Mouse (Mus musculus) WW6 (cell line): ENCODE data around the gene Cdhr3.

ENCODE experiments used
- DNase-seq: peaks from one replicate; pipeline ENCODE4 v3.0.0-alpha.2; 2013; ENCODE audit warnings: low read depth, low spot score

Gene Cdhr3

DNA sequence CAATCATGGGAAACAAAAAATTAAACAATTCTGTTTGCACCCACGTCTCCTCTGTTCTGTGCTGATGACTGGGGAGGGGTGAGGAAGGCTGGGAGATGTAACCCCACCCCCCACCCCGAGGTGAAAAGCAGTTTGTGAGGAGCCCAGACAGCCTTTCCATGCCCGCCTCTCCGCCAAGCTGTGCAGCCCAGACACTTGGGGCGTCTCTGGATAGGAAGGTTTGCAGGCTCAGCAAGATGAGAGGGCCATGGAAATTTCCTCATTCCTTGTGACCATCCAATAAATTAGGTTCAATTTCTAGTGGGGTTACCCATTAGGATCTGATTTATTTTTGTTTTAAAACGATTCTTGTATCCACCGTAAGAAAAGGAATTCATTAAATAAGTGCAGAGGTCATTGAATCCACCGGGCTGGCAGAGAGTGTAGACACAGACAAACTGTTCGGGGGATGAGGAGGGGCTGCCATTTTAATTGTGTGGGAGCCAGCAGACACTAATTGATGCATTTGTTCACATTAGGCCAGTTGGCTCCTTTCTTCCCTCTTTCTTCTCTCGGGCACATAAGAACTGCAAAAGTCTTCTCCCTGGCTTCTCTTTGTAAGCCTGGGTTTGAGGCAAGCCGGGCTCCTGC, 57.5 kb downstream of the Cdhr3 start:
- no peak for DNase-seq

DNA sequence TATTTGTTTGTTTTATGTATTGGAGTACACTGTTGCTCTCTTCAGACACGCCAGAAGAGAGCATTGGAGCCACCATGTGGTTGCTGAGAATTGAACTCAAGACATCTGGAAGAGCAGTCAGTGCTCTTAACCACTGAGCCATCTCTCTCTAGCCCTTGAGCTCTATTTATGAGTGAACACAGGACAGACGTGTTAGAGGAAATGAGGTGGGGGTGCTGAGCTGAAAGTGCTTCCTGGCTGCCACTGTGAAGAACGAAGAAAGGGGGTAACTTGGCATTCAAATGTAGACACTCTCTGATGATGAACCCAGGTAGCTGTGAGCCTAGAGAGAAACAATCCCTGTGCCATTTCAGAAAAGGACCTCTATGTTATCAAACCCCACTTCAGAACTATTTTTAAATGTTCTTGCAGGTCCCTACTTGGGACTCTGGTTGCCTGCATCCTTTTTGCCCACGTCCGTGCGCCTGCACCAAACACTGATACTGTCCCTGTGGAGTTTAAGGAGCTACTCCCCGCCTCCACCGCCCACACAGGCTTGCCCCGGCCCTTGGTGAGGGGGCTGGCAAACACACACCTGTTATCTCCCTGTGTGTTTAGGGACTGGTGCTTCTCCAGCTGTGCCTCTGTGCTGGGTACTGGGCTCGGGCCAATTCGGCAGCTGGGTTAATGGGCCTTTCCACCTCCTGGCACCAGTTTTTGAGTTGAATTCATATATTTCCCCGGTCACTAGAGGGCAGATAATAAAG, 58.2 kb downstream of the Cdhr3 start:
- DNase-seq: no peak

DNA sequence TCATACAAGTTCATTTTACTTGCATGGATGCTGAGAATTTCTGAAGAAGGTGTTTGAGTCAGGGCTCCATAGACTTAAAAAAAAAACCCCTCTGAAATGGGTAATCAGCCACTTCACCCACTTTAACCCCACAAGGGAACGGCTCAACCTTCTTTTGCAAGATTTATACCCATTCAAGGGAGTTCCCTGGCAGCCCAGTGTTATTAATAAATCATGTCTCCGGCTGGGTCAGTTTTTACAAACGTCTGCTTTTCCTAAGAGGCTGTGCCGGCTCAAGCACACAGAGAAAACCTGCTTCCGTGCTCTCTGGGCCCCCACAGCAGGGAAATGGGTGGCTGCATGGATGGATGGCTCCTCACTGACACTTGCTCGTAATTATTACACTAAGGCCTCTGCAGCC, 59.5 kb downstream of the Cdhr3 start:
- no peak for DNase-seq

DNA sequence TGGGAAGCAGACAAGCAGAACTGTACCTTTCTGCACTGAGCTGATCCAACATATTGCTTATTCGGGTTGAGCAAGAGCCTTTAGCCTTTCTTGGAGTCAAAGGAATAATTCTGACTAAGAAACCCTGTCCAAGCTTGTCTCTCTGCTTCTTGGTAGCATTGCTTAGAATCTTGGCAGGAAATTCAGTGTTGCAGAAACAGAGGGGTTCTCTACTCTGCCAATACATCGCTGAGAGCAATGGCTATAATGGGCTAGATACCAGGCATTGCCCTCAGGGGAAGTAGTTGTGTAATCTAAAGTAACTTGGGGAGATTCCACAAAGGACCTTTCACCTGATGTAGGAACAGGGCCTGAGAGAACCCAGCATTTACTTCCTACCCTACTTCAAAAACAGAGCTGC, 62.1 kb downstream of the Cdhr3 start:
- DNase-seq: no peak

DNA sequence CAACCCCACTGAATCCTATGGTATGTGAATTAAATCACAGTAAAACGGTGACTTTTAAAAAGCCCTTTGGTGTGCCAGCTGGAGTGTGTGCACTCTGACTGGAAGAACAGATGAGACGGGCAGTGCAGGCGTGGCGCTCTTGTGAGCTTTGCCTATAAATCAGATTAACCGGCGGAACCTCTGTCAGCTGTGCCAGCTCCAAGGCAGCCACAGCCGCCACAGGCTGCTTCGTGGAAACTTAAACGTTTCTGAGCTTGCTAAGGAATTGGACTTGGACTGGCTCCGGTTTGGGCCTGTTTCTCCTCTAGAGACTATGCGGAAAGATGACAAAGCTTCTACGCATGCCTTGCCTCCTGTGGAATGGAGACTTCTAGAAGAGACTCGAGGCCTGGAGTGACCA, 62.6 kb downstream of the Cdhr3 start:
- no peak for DNase-seq

DNA sequence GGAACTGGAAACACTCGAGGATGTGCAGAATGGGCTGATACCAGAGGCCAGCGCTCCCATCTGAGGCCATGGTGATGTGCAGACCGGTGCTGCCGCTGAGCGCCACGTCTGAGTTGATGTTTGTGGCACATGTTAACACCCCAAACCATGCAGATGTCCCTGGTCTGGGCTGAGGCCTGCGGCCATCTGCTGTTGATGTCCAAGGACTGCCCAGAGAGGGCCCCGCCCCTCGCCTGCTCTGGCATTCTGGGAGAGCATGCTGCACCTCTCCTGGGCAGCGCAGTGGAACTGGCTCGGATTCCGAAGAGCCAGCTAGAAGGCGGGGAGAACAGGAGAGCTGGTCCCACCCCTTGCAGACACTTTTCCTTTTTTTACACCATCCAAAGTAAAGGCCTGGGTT, 64.0 kb downstream of the Cdhr3 start:
- DNase-seq: no peak

DNA sequence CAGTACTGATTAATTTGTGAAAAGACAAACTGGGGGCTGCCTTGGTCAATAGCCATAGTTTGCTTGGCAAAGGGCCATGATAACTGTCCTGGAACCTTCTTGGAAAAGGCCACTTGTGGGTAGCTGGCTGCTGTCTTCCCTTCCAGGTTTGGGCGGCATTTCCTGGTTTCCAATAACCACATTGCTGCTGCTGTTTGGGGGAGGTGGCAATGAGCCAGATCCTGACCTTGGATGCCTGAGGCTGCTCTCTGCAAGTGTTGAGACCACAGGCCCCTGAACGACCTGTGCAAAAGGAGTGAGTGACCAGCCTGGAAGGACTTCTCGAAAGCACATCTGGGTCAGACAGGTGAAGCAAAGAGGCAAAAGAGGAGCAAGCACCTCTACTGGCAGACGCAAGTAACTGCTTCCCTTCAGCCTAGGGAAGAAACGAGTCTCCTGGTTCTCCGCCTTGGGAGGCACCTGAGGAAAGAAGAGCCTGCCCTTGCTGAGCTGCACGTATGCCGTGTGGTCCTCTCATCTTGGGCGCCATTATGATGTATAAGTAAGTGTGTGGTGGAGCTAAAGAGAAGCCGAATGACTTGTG, 64.5 kb downstream of the Cdhr3 start:
- DNase-seq: peak; percentile 36

DNA sequence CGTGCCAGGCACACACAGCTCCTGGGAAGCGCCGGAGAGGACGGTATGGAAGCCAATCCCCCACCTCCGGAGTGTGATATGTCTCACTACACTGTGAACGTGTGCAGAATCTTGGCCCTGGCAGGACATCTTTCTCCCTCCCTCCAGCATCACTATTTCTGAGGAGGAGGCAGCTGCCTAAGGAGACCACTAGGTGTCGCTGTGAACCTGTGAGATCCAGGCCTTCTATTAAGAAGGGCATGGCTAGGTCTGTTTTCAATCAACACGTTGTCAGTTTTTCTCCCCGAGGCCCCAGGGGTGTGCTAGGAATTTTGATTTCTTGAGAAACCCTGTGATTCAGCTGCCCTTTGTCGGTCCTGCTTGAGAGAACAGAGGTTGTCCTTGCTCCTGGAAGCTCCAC, 65.6 kb downstream of the Cdhr3 start:
- DNase-seq: peak; percentile 39

DNA sequence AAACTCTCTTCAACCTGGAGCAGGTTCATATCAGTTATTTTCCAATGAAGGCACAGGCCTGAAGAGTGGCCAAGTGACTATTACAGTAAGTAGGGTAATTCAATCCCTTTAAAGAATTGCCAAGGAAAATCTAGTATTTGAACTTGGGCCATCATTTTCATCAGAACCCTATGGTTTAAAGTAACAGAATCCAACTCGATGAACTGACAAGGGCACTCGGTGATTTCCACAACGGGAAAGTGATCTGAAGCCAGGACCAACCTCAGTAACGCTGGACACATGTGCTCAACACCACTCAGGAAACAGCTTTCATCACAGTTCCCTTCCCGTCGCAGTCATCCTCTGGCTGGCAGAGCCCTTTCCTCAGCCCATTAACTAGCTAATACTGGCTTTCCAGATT, 68.2 kb downstream of the Cdhr3 start:
- no peak for DNase-seq

DNA sequence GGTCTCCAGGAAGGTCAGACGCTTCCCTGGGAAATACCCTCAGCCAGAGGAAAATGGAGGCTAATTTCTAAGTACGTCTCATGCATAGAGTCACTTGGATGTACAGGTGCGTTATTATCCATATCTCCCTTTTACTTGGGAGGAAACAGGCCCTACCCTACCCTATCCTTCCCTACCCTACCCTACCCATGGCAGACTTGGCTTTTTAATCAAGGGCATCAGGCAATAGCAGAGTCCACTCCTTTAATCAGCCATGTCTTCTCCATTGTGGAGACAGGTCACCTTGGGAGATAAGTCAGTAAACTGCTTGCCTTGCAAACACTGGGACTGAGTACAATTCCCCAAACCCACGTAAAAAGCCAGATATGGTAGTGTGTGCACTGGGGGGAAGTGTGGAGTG, 70.9 kb downstream of the Cdhr3 start:
- DNase-seq: no peak

DNA sequence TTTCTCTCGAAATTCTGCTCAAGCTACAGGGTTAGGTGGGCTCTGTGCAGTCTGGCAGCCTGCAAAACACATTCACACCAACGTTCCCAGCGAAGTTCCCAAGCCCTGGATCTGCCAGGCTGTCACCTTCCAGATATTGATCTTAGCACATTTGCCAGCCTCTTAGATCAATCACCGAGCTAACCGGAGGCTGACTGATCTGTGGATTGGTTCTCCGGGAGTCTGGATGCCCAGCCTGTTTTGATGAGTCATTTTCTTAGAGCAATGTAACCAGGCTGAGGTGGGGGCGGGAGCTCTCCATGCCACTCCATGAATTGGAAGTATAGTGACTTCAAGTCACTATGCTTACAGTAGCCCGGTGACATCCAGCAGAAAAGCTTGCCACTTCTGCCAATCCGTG, 71.5 kb downstream of the Cdhr3 start:
- no peak for DNase-seq

DNA sequence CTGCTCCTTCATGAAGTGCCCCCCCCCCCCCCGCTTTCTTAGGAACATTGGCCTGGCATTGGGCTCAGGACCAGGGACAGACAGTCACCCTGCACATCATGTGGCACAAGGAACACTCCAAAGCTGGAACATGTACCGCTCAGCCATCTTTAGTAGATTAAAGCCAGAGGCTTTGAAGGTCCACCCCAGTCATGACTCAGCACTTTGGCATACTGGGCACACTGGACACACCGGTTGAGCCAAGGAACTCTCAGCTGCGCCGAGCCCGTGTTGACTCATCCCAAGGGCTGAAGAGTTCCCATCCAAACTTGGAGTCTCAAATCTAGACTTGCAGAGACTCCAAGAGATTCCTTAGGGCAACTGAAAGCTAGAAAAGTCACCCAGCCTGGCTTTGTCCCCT, 72.7 kb downstream of the Cdhr3 start:
- DNase-seq: no peak

DNA sequence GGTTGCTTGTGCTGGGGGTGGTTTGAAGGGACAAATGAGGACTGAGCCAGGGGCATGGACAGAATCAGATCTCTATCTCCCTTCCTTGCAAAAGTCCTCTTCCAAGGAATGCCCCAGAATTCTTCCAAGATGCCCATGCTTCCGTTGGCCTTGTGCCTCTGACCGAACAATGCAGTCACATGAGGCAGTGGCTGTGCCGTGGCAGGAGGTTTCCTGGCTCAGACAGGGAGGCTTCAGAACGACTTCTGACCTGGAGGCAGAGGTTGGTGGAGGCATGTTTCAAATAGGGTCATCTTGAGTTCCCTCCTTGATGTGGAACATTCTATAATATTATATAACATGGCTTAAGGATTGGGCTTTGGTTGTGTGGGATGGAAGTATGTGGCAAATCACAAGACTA, 74.1 kb downstream of the Cdhr3 start:
- DNase-seq: no peak

DNA sequence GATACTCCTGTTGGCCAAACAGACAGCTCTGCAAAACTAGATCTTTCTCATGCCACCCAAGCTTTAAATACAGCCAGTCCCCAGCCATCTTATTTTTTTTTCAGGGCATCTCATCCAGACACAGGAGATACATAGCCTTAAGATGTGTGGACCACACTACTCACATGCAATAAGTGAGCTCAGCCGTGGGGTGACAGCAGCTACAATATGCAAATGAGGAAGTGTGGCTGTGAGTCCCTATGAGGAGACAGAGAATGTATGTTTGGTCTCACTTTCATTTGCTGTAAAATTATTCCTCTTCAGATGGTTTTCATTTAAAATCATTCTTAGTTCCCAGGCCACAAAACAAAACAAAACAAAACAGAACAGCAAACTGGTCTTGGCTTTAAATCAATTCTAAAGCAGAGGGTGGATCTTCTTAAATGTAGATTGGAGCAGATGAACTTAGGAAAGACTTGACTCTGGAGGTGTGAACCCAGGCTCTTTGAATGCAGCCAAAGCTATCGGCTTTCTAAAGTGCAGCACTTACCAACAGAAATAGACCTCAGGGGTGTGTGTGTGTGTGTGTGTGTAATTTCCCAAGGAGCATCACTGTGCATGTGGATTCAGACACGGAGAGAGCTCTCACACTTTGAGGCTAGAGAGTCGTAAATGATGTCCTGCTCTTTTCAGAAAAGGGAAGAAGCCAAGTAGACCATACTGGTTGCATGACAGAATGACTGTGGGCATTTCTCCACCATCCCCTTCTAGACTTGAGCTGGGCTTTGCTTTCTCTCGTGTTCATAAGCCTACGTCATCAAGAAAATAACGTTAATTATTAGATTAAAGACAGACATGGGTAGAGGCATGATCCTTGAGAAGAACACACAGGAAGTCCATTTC, 75.6 kb downstream of the Cdhr3 start:
- DNase-seq: no peak

DNA sequence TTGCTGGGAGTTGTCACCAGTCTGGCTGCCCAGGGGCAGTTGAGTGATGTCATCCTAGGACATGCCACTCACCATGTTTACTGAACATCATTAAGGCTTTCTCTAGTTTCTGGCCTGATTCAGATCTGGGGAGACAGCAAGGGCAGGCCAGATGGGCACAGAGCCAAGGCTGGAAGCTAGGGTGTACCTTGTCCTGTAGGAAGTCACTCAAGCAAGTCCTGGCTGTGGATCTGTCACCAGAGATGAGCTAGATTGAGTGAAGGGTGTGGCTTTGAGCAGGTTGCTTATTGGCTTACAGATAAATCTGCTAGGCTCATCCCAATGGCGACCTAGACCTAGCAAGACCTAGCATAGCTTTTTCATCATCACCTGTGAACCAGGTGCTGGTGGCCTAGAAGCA, 77.6 kb downstream of the Cdhr3 start:
- DNase-seq: no peak

DNA sequence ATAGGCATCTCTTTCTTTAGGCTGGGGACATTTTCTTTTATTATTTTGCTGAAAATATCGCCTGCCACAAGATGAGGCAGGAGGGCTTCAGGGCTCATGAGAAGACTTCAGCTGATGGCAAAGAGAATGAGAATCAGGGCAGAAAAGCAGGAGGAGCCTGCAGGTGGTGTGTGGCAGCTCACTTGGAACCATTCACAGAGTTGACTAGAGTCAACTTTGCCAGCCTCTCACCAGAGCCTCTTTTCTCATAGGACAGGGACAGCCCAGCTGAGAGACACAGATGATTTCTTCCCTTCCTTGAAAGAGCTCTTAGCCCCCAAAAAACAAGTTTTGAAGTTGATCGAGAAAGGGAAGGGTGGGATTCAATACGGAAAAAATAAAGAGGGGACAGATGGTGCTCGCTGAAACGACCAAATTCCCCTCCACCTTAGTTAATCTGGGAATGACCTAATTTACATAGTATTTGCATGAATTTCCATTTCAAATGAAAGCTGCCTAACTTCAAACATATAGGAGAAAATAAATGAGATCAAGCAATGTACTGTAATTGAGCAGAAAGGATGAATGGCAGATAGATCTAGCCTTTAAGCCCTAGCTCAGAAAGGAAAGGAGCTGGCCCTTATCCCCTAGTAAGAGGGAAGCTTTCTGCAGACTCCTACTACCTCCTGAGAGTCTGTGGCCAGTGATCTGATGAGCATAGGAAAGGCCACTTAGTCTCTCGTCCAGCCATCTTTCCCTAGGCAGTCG, 78.5 kb downstream of the Cdhr3 start:
- DNase-seq: no peak

DNA sequence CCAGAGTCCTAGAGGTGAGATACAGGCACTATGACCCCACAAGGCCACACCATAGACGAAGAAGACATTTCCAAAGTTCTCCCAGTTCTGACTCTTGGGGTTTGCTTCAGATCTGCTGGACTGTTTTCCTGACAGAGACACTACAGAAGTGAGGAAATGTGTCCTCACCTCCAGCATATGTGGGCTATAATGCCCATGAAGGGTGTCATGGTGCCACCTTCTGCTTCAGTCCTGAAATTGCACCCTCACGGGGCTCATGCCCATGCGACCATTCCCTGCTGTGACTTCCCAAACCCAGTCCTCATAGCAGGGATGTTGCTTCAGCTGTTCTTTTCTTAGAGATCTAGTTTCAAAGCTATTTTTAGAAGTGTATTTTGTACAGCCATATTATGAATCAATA, 82.6 kb downstream of the Cdhr3 start:
- DNase-seq: no peak

DNA sequence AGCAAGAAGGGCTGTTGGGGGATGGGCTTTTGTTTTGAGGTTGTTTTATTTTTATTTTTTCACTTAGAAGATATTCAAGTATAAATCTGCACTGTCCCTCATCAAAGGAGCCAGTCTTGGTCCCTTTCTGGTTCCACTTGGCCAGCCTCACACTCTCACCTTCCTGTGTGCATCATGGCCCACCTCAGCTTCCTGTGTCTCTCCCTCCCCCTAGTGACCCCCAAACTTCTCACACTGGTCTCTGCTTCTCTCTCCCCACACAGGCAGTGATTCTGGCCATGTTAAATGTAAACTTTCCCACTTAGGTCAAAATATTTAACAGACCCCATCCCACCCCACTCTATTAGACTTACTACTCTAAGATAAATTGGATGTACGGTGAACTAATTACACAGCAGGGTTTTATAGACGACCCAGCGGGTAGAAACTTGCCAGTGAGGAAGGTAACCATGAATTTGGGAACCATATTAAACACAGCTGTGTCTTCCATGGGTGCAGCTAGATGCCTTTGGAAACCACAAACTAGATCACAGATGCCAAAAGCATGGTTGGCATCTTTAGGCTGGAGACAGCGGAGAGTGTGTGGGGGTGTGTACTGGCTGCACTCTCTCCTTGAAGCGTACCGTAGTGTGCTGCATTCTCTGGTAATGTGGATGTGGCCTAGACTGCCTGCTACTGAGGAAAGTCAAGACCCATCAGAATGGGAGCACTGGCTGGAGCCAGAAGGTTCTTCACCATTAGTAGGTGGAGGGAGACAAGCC, 83.3 kb downstream of the Cdhr3 start:
- DNase-seq: no peak

DNA sequence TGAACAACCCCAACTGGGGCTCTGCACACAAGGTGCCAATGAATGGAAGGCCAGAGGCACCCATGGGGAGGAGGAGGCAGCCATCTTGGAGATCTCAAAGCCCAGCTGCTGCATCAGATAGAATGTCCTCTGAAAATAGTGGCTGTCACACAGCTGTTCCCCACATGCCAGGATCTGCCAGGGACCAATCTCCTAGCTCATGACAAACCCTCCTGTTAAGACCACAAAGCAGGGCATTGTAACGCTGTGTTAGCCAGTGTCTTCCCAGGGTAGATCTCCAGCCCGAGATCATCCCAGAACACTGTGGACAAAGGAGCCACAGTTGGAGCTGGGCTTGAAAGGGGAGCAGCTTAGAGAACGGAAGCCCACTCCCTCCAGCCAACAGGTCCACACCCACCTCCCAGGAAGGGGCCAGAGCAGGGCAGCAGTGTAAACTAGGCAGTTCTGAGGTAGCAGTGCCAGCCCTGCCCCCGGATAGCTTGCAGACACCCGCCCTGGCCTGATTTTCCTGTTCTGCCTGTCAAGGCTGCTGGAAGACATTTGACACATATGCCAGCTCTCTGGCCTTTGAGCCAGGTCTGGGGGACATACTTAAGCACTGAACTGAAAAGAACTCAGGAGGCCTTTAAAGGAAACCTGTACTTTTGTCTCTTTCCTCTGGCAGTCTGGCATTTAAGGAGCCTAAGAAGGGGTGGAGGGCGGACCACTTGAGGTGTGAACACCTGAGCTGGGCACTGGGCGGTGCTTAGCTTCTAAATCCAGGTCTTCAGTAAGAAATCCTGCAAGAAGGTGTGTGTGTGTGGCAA, 84.2 kb downstream of the Cdhr3 start:
- no peak for DNase-seq

DNA sequence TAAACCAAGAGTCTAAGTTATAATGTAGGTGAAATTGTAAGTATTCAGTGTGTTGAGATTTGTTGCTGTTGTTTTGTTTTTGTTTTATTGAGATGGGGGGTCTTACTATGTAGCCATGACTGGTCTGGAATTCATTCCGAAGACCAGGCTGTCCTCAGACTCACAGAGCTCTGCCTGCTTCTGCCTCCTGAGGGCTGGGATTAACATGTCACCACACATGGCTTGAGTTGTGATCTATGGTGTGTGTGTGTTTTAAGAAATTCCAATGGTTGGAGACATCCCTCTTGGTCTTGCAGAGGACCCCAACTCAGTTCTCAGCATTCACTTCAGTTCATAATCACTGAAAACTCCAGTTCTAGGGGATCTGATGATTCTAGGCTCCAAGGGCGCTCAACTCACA, 85.5 kb downstream of the Cdhr3 start:
- DNase-seq: no peak
